In genomic region chr5:123394957-123395881, GRCm38 (mm10) we compare ENCODE assay signal across 8 mouse cellular contexts. TPM values are rescaled to one million over a fixed set of nuclear protein-coding genes. Genes with fewer than 3 reads are reported as not detected.
DNase-seq lines count a peak whose midpoint lies in the region; ATAC-seq and TF ChIP-seq lines count a peak whose summit lies in the region.

No protein-coding gene starts in this region.

- peak; percentile 12 for ATAC-seq in forebrain, postnatal 0 days
- peak; percentile 15; the same call in 1 of the 2 replicates for ATAC-seq in limb, embryonic 11.5 days (ENCODE audit: insufficient number of reproducible peaks, low FRiP score, low TSS enrichment, low read depth)
- peak; percentile 35 for ATAC-seq in midbrain, embryonic 14.5 days (ENCODE audit: low FRiP score, low TSS enrichment)

- peak overlapping the region; percentile 87 for H3K27ac ChIP-seq in bone marrow, adult 2 months (ENCODE audit: control insufficient read depth, insufficient read depth, low read depth, low read length, poor library complexity)
- H3K27ac ChIP-seq in forebrain, postnatal 0 days (ENCODE audit: low read depth, low read length) = peak overlapping the region; percentile 71
- peak overlapping the region; percentile 25; the same call in 1 of the 2 replicates for H3K27ac ChIP-seq in limb, embryonic 11.5 days (replicated peaks; ENCODE audit: low read depth, low read length)
- peak overlapping the region; percentile 84 for H3K27ac ChIP-seq in midbrain, embryonic 14.5 days (replicated peaks; ENCODE audit: low read depth, low read length)

- H3K27me3 ChIP-seq in forebrain, postnatal 0 days (ENCODE audit: insufficient read depth, low read length) = no peaks in the 10 kb centered on the region
- H3K27me3 ChIP-seq in limb, embryonic 11.5 days (ENCODE audit: control insufficient read depth, insufficient read depth, low read length) = no peaks in the 10 kb centered on the region
- H3K27me3 ChIP-seq in midbrain, embryonic 14.5 days (ENCODE audit: control insufficient read depth, insufficient read depth, low read length) = no peaks in the 10 kb centered on the region

- WGBS in bone marrow, adult 2 months = under 1% methylated on average over 65 of the region's 65 CpGs
- 1% methylated on average over 61 of the region's 65 CpGs for WGBS in forebrain, postnatal 0 days
- under 1% methylated on average over 65 of the region's 65 CpGs for WGBS in limb, embryonic 11.5 days
- WGBS in midbrain, embryonic 14.5 days = under 1% methylated on average over 65 of the region's 65 CpGs

- H3K4me2 ChIP-seq in forebrain, postnatal 0 days (ENCODE audit: low read depth) = peak overlapping the region; percentile 79
- peak overlapping the region; percentile 90 for H3K4me2 ChIP-seq in limb, embryonic 11.5 days (ENCODE audit: low read depth, severe bottlenecking)
- peak overlapping the region; percentile 69 for H3K4me2 ChIP-seq in midbrain, embryonic 14.5 days (ENCODE audit: low read length)

- TF ChIP-seq CTCF in bone marrow, adult 2 months (IDR thresholded peaks at IDR 0.05; ENCODE audit: control insufficient read depth, insufficient read depth, low read length) = no peak
- TF ChIP-seq CTCF in forebrain, postnatal 0 days (IDR thresholded peaks at IDR 0.05; ENCODE audit: low read depth) = peak; percentile 17; the same call in 1 of the 2 replicates

- no peak for TF ChIP-seq POLR2A in bone marrow, adult 2 months (IDR thresholded peaks at IDR 0.05; ENCODE audit: borderline replicate concordance, control insufficient read depth, low read depth, low read length)

- no peaks in the 10 kb centered on the region for H3K36me3 ChIP-seq in forebrain, postnatal 0 days (ENCODE audit: insufficient read depth)
- H3K36me3 ChIP-seq in limb, embryonic 11.5 days (ENCODE audit: control insufficient read depth, insufficient read depth, low read length) = no peaks in the 10 kb centered on the region
- no peaks in the 10 kb centered on the region for H3K36me3 ChIP-seq in midbrain, embryonic 14.5 days (ENCODE audit: control insufficient read depth, insufficient read depth, low read length)

- intact Hi-C loops in gastrocnemius, postnatal 36 days (cut with DNase I) = loop anchor here (5.0 kb wide), 1 partner anchor 37 kb away; no protein-coding TSS in a partner anchor

- peak overlapping the region; percentile 91 for H3K9ac ChIP-seq in forebrain, postnatal 0 days
- peak overlapping the region; percentile 87 for H3K9ac ChIP-seq in limb, embryonic 11.5 days (ENCODE audit: low read length)
- peak overlapping the region; percentile 88 for H3K9ac ChIP-seq in midbrain, embryonic 14.5 days (replicated peaks; ENCODE audit: low read length)

- no peaks in the 10 kb centered on the region for H3K9me3 ChIP-seq in forebrain, postnatal 0 days (ENCODE audit: low read length)
- no peaks in the 10 kb centered on the region for H3K9me3 ChIP-seq in limb, embryonic 11.5 days (ENCODE audit: control insufficient read depth, low read length)
- no peaks in the 10 kb centered on the region for H3K9me3 ChIP-seq in midbrain, embryonic 14.5 days (ENCODE audit: control insufficient read depth, low read length)

- peak overlapping the region; percentile 89 for H3K4me3 ChIP-seq in bone marrow, adult 2 months (replicated peaks; ENCODE audit: control insufficient read depth, low read depth, low read length)
- peak overlapping the region; percentile 95 for H3K4me3 ChIP-seq in forebrain, postnatal 0 days (ENCODE audit: low read depth, low read length)
- peak overlapping the region; percentile 83 for H3K4me3 ChIP-seq in limb, embryonic 11.5 days (ENCODE audit: low read depth, low read length)
- peak overlapping the region; percentile 95 for H3K4me3 ChIP-seq in midbrain, embryonic 14.5 days (replicated peaks; ENCODE audit: low read depth, low read length)

- H3K4me1 ChIP-seq in bone marrow, adult 2 months (ENCODE audit: control insufficient read depth, insufficient read depth, low read length) = peaks cover 3% of the 10 kb centered on the region; the same call in 1 of the 2 replicates
- H3K4me1 ChIP-seq in forebrain, postnatal 0 days (ENCODE audit: insufficient read depth) = peaks cover 29% of the 10 kb centered on the region
- peaks cover 19% of the 10 kb centered on the region for H3K4me1 ChIP-seq in limb, embryonic 11.5 days (ENCODE audit: control insufficient read depth, insufficient read depth, low read length)
- peaks cover 36% of the 10 kb centered on the region for H3K4me1 ChIP-seq in midbrain, embryonic 14.5 days (ENCODE audit: control insufficient read depth, insufficient read depth, low read length)

- DNase-seq in lung, adult 18-20 months = peak; percentile 40 to 56
- DNase-seq in lung, postnatal 10 days = no peak
- DNase-seq in forebrain, postnatal 0 days = no peak
- DNase-seq in limb, embryonic 11.5 days (ENCODE audit: low spot score) = peak; percentile 62
- DNase-seq in midbrain, embryonic 14.5 days = peak; percentile 41
- peak; percentile 67 for DNase-seq in thymus, postnatal 4 days
- DNase-seq in gastrocnemius, postnatal 36 days = no peak

RNA-seq across cellular contexts. Expression of gene Mlxip, which starts 0.6 kb away (rescaled TPM):
- 23.6 and 51.4 TPM in 2 replicates for polyA plus RNA-seq in bone marrow, adult 2 months (2011; ENCODE audit: insufficient read depth, insufficient read length, low replicate concordance, missing spikeins)
- total RNA-seq in forebrain, postnatal 0 days (2014; rRNA removed) = 14.2 and 17.4 TPM in 2 replicates
- polyA plus RNA-seq in forebrain, postnatal 0 days (2015; fragmentation: Nextera tagmentation; extraction: Ambion mirVana) = 8.4 and 13.3 TPM in 2 replicates
- polyA plus RNA-seq in limb, embryonic 11.5 days (2014; fragmentation: Nextera tagmentation; extraction: Ambion mirVana) = 19.3 and 21.7 TPM in 2 replicates
- polyA plus RNA-seq in midbrain, embryonic 14.5 days (2014; fragmentation: Nextera tagmentation; extraction: Ambion mirVana) = 18.7 and 23.0 TPM in 2 replicates
- total RNA-seq in gastrocnemius, postnatal 36 days (2021) = 10 to 100 TPM; 49.7 to 50.7 TPM

RNA-seq across cellular contexts. Expression of gene Bcl7a, which starts 51.6 kb away (rescaled TPM):
- polyA plus RNA-seq in bone marrow, adult 2 months (2011; ENCODE audit: insufficient read depth, insufficient read length, low replicate concordance, missing spikeins) = 17.5 and 30.6 TPM in 2 replicates
- total RNA-seq in forebrain, postnatal 0 days (2014; rRNA removed) = 47.9 and 56.0 TPM in 2 replicates
- polyA plus RNA-seq in forebrain, postnatal 0 days (2015; fragmentation: Nextera tagmentation; extraction: Ambion mirVana) = 37.2 and 38.3 TPM in 2 replicates
- 44.4 and 45.2 TPM in 2 replicates for polyA plus RNA-seq in limb, embryonic 11.5 days (2014; fragmentation: Nextera tagmentation; extraction: Ambion mirVana)
- 42.4 and 44.0 TPM in 2 replicates for polyA plus RNA-seq in midbrain, embryonic 14.5 days (2014; fragmentation: Nextera tagmentation; extraction: Ambion mirVana)
- total RNA-seq in gastrocnemius, postnatal 36 days (2021) = 10 to 100 TPM in 1 of 2 experiments, 1 to 10 TPM in 1; 6.6 to 10.7 TPM

Comparison
In these comparisons a context has a peak if more than half of its experiments do, and no peak if none do; other contexts are left out.
1. DNase-seq: peak in lung, adult 18-20 months (2 of 2), limb, embryonic 11.5 days (single experiment), midbrain, embryonic 14.5 days (single experiment) and thymus, postnatal 4 days (single experiment); none in lung, postnatal 10 days (single experiment), forebrain, postnatal 0 days (single experiment) and gastrocnemius, postnatal 36 days (0 of 2).
2. H3K27ac ChIP-seq: peak in every context shown above with its lines; median percentile 87 in bone marrow, adult 2 months; 84 in midbrain, embryonic 14.5 days; 71 in forebrain, postnatal 0 days; 25 in limb, embryonic 11.5 days.
3. Peak in every context shown above with its lines, with median percentiles within 50 percentile points of each other: H3K4me3 ChIP-seq, ATAC-seq, H3K4me2 ChIP-seq and H3K9ac ChIP-seq.